Mouse (Mus musculus) neural tube, embryonic 12.5 days (tissue): ENCODE results near the gene Rbm4b. TPM values are rescaled to one million over a fixed set of nuclear protein-coding genes. Genes with fewer than 3 reads are reported as not detected.
"Not testable (repeated sequence)": the region's sequence is repeated elsewhere in the genome, so short reads cannot be mapped to it uniquely, and the experiment has no call there.

ENCODE experiments used
- ATAC-seq: fragments of 200-750 bp; cut with Nextera tagmentation; 2 replicates; pipeline ENCODE4 v1.8.0; 2017; ENCODE audit warnings: low read depth, mild to moderate bottlenecking, moderate TSS enrichment, moderate library complexity; ENCODE audit not compliant: low FRiP score
- H3K27ac ChIP-seq: fragments of 300-500 bp; sonication (generic); 2 replicates; pipeline ENCODE4 v1.5.1; 2016
- H3K27me3 ChIP-seq: fragments of 300-500 bp; sonication (generic); replicated peaks from 2 replicates; pipeline ENCODE4 v1.6.1; 2016; ENCODE audit warnings: mild to moderate bottlenecking
- H3K36me3 ChIP-seq: fragments of 300-500 bp; sonication (generic); 2 replicates; pipeline ENCODE4 v1.6.1; 2016; ENCODE audit warnings: mild to moderate bottlenecking
- H3K4me1 ChIP-seq: fragments of 300-500 bp; sonication (generic); 2 replicates; pipeline ENCODE4 v1.6.1; 2016
- H3K4me2 ChIP-seq: fragments of 300-500 bp; sonication (generic); replicated peaks from 2 replicates; pipeline ENCODE4 v1.6.1; 2016; ENCODE audit warnings: mild to moderate bottlenecking
- H3K4me3 ChIP-seq: fragments of 300-500 bp; sonication (generic); 2 replicates; pipeline ENCODE4 v1.5.1; 2016
- H3K9ac ChIP-seq: fragments of 300-500 bp; sonication (generic); 2 replicates; pipeline ENCODE4 v1.6.1; 2016; ENCODE audit warnings: mild to moderate bottlenecking
- H3K9me3 ChIP-seq: fragments of 300-500 bp; sonication (generic); 2 replicates; pipeline ENCODE4 v1.6.1; 2016; ENCODE audit warnings: mild to moderate bottlenecking
- WGBS: fragments of 180-500 bp; shearing (Covaris S2); methylation state at CpG from one replicate; pipeline ENCODE4 v1.1.7; 2016; 5-methylcytosine and 5-hydroxymethylcytosine counted together
- polyA plus RNA-seq: library from polyadenylated mRNA; unstranded; fragments of >200 nt; fragmentation: Nextera tagmentation; extraction: Ambion mirVana; gene quantifications from 2 replicates; pipeline ENCODE4 v1.2.1, GENCODE M21; 2016

The Rbm4b gene
- polyA plus RNA-seq, 1 experiment from 2014 or later, result 157 TPM

DNA sequence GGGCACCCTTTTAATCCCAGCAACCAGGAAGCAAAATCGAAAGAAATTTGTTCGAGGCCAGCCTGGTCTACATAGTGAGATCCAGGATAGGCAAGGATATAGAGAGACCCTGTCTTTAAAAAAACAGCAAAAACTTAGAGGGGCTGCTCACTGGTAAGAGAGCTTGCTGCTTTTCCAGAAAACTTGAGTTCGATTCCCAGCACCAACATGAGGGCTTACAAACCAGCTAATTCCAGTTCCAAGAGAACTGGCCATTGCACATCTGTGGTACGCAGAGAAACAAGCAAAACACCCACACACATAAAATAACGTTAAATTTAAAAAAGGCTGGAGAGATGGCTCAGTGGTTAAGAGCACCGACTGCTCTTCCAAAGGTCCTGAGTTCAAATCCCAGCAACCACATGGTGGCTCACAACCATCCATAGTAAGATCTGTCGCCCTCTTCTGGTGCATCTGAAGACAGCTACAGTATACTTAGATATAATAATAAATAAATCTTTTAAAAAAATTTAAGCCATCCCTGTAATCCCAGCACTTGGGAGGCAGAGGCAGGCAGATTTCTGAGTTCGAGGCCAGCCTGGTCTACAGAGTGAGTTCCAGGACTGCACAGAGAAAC is 56.1 kb downstream of the Rbm4b start:
- H3K27me3 ChIP-seq, H3K27ac ChIP-seq, H3K9me3 ChIP-seq, ATAC-seq, H3K36me3 ChIP-seq: not testable (repeated sequence)
- H3K4me3 ChIP-seq, result peak overlapping the region; percentile 82
- peak overlapping the region; percentile 79 for H3K4me2 ChIP-seq
- H3K9ac ChIP-seq, result peak overlapping the region; percentile 66
- 79% methylated on average over 8 of the region's 8 CpGs for WGBS
- peaks cover 19% of the 10 kb centered on the region for H3K4me1 ChIP-seq

DNA sequence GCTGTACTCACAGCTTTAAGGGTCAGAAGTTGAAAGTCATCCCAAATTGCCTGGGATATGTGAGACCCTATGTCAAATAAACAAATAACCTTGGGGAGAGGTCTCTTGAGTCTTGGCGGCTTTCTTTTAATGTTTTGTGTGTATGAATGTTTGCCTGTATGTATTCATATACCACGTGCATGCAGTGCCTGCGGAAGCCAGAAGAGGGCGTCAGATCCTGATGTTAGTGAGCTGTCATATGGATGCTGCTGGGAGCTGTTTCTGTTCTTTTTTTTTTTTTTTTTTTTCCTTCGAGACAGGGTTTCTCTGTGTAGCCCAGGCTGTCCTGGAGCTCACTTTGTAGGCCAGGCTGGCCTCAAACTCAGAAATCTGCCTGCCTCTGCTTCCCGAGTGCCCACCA is 56.7 kb downstream of the Rbm4b start:
- Histone ChIP-seq H3K27ac (no peak overlapping the region), H3K9ac (no peak overlapping the region), H3K9me3 (no peaks in the 10 kb centered on the region), H3K4me2 (no peak overlapping the region), H3K4me1 (peaks cover 18% of the 10 kb centered on the region), H3K27me3 (no peaks in the 10 kb centered on the region), H3K36me3 (no peaks in the 10 kb centered on the region), H3K4me3 (no peak overlapping the region)
- WGBS, result 84% methylated on average over 6 of the region's 6 CpGs
- ATAC-seq, result no peak

Other genes with a start within 250 kb of the Rbm4b start
- gene Pcx, start 246.0 kb upstream of the Rbm4b start, polyA plus RNA-seq, result 22.6 and 23.5 TPM in 2 replicates
- gene Lrfn4, start 140.8 kb upstream of the Rbm4b start, polyA plus RNA-seq, result 15.6 and 17.9 TPM in 2 replicates
- gene Rce1, start 130.9 kb upstream of the Rbm4b start, polyA plus RNA-seq, result 56.1 and 60.5 TPM in 2 replicates
- 3.8 and 5.9 TPM in 2 replicates for gene Gm960, start 57.8 kb upstream of the Rbm4b start, polyA plus RNA-seq
- 39.5 and 41.8 TPM in 2 replicates for gene Sptbn2, start 45.3 kb upstream of the Rbm4b start, polyA plus RNA-seq
- 102 and 106 TPM in 2 replicates for gene Rbm4, start 37.4 kb downstream of the Rbm4b start, polyA plus RNA-seq
- gene Gm21992, start 55.1 kb downstream of the Rbm4b start, polyA plus RNA-seq, result 28.1 and 34.7 TPM in 2 replicates
- 96.3 and 97.1 TPM in 2 replicates for gene Rbm14, start 55.1 kb downstream of the Rbm4b start, polyA plus RNA-seq
- gene Ccs, start 82.8 kb downstream of the Rbm4b start, polyA plus RNA-seq, result 42.3 and 44.1 TPM in 2 replicates
- gene Ccdc87, start 82.9 kb downstream of the Rbm4b start, polyA plus RNA-seq, result 0.14 and 0.26 TPM in 2 replicates
- 59.0 and 61.8 TPM in 2 replicates for gene Ctsf, start 98.6 kb downstream of the Rbm4b start, polyA plus RNA-seq
- 3.3 TPM in 2 replicates for gene Actn3, start 121.4 kb downstream of the Rbm4b start, polyA plus RNA-seq
- gene Zdhhc24, start 122.2 kb downstream of the Rbm4b start, polyA plus RNA-seq, result 21.4 and 22.1 TPM in 2 replicates
- 8.1 and 10.5 TPM in 2 replicates for gene Bbs1, start 150.1 kb downstream of the Rbm4b start, polyA plus RNA-seq
- 167 and 171 TPM in 2 replicates for gene Dpp3, start 171.8 kb downstream of the Rbm4b start, polyA plus RNA-seq
- 4.9 and 6.5 TPM in 2 replicates for gene Peli3, start 186.6 kb downstream of the Rbm4b start, polyA plus RNA-seq
- 126 and 132 TPM in 2 replicates for gene Mrpl11, start 205.7 kb downstream of the Rbm4b start, polyA plus RNA-seq
- gene Npas4, start 233.8 kb downstream of the Rbm4b start, polyA plus RNA-seq, result 0.06 and 0.08 TPM in 2 replicates